Mouse (Mus musculus): ENCODE measurements around the gene Cdh22. TPM values are rescaled to one million over a fixed set of nuclear protein-coding genes. Genes with fewer than 3 reads are reported as not detected.

Gene Cdh22
- polyA plus RNA-seq (2016; fragmentation: Nextera tagmentation; extraction: Ambion mirVana): 0.91 and 1.1 TPM in 2 replicates

DNA sequence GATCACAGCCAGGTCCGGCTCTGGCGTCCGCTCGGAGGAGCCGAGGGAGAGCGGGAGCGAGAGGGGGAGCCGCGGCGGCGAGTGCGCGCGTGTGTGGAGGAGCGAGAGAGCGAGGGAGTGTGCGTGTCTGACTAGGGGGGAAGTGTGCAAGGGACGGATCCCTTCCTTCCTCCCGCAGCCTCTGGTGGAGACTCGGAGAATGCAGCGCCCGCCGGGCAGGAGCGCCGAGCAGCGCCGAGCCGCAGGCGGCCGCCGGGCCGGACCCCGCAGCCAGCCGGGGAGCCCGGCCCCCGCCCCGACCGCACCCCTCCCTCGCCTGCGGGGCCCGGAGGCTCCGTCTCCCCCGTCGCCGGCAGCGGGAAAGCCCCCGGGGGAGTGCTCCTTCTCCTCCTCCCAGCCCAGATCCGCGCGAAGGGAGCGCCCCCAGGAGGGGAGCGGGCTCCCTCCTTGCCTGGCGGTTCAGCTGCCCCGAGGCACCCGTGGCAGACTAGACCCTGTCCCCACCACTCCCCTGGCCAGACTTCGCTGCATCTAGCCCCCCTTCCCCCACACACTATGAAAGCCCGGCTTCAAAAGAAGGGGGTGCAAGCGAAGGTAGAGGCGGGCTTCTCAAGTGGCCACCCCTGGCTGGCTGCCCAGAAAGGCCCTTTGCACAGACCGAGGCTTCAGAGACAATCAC, at the start of gene Cdh22:
Gene Cdh22, minus strand, starts transcription at position 241 of the 679 bp plus-strand sequence.
- Histone ChIP-seq H3K27ac (replicated peaks) (peak within 1 kb of the TSS; percentile 76), H3K4me3 (peak within 1 kb of the TSS; percentile 67), H3K36me3 (replicated peaks) (no peaks in the 10 kb centered on the region), H3K9me3 (no peaks in the 10 kb centered on the region), H3K4me1 (peaks cover 47% of the 10 kb centered on the region), H3K27me3 (replicated peaks; ENCODE audit: low read depth, poor library complexity, severe bottlenecking) (peaks cover 100% of the 10 kb centered on the region)
- peak; percentile 83 for DNase-seq (ENCODE audit: low spot score)
- under 1% methylated on average over 55 of the region's 60 CpGs for WGBS

DNA sequence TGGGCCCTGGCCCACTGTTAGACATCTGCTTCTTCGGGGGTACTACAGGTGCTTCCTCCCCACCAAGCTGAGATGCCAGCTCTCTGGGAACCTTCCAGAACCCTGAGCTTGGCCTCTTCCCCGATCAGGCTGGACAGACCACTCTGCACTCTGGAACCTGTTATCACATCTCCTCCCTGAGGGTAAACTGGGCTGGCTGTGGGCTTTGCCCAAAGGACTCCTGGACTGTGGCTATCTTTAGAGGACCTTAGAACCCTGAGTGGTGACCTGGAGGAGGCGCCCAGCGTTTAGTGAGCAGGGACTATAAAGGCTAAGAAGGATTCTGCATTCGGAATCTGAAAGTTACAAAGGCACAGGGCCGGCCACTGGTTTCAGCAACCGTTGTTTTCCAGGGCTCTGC, 49.7 kb upstream of the Cdh22 start:
- Histone ChIP-seq H3K27ac (replicated peaks) (no peak overlapping the region), H3K4me1 (peaks cover 65% of the 10 kb centered on the region), H3K36me3 (replicated peaks) (peaks cover 37% of the 10 kb centered on the region), H3K4me3 (no peak overlapping the region), H3K9me3 (no peaks in the 10 kb centered on the region), H3K27me3 (replicated peaks; ENCODE audit: low read depth, poor library complexity, severe bottlenecking) (no peaks in the 10 kb centered on the region)
- DNase-seq (ENCODE audit: low spot score): no peak
- WGBS: 92% methylated on average over 7 of the region's 7 CpGs

DNA sequence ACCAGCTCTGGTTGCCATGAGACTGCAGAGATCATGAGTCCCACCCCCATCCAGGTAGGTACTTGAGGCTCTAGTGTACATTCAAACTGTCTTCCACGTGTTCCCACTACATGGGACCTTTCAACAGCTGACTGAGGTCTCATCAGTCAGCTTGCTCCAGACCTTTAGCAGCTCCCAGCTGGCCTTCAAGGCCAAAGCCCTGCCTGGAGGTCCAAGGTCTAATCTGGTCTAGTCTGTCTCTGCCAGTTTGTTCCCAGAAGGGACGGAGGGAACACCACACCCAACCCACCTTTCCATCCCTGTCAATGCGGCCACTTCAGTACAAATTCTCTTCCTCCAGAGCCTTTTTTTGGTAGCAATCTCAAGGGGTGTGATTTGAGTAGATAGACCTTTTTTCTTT, 49.0 kb upstream of the Cdh22 start:
- WGBS: 94% methylated on average over 3 of the region's 3 CpGs
- H3K4me1 ChIP-seq: peaks cover 67% of the 10 kb centered on the region
- no peak overlapping the region for H3K4me3 ChIP-seq
- H3K27ac ChIP-seq (replicated peaks): no peak overlapping the region
- no peak for DNase-seq (ENCODE audit: low spot score)
- H3K9me3 ChIP-seq: no peaks in the 10 kb centered on the region
- H3K36me3 ChIP-seq (replicated peaks): peaks cover 35% of the 10 kb centered on the region
- no peaks in the 10 kb centered on the region for H3K27me3 ChIP-seq (replicated peaks; ENCODE audit: low read depth, poor library complexity, severe bottlenecking)

DNA sequence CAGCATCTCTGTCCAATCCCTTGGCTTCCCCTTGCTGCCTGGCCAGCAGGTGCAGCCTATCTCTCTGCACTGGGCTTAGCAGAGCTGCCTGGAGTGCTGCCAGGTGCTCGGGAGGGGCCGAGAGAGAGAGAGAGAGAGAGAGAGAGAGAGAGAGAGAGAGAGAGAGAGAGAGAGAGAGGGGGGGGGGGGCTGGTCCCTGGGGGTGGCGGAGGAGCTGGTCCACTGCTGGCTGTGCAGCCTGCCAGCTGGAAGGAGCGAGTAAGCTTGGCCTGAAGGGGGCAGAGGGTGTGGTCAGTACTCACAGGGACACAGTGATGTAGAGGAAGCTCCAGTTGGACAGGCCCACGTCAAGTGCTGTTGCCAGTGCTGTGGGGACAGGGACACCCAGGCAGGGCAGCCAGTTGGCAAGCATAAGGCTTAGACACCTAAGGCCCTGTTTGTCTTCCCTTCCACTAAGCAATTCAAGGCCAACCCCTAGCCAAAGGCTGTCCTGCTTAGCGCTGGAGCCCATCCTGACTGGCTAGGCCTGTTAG, 47.2 kb upstream of the Cdh22 start:
- Histone ChIP-seq H3K4me1 (peaks cover 56% of the 10 kb centered on the region), H3K9me3 (no peaks in the 10 kb centered on the region), H3K36me3 (replicated peaks) (peaks cover 51% of the 10 kb centered on the region), H3K27me3 (replicated peaks; ENCODE audit: low read depth, poor library complexity, severe bottlenecking) (no peaks in the 10 kb centered on the region), H3K4me3 (no peak overlapping the region), H3K27ac (replicated peaks) (no peak overlapping the region)
- DNase-seq (ENCODE audit: low spot score): no peak
- WGBS: 65% methylated on average over 6 of the region's 6 CpGs

DNA sequence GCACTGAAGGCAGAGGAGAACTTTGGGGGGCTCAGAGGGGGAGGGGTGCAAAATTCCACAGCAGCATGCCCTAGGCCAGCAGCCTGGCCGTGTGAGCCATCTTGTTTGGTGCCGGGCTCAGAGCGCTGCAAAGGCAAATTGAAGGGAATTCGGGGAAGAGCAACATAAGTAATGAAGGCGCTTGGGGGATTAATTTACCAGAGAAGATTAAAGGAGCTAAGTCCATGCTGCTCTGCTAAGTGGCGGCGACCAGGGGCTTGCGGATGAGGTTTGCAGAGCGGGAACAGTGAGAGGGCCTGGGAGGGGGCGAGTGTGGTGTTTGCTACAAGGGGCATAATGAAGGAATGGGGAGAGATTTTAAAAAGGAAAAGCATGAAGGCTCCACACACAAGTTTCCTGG, 44.7 kb upstream of the Cdh22 start:
- no peaks in the 10 kb centered on the region for H3K9me3 ChIP-seq
- no peak overlapping the region for H3K4me3 ChIP-seq
- H3K4me1 ChIP-seq: peaks cover 65% of the 10 kb centered on the region
- 46% methylated on average over 10 of the region's 10 CpGs for WGBS
- DNase-seq (ENCODE audit: low spot score): no peak
- no peaks in the 10 kb centered on the region for H3K27me3 ChIP-seq (replicated peaks; ENCODE audit: low read depth, poor library complexity, severe bottlenecking)
- H3K36me3 ChIP-seq (replicated peaks): peaks cover 56% of the 10 kb centered on the region
- H3K27ac ChIP-seq (replicated peaks): no peak overlapping the region

DNA sequence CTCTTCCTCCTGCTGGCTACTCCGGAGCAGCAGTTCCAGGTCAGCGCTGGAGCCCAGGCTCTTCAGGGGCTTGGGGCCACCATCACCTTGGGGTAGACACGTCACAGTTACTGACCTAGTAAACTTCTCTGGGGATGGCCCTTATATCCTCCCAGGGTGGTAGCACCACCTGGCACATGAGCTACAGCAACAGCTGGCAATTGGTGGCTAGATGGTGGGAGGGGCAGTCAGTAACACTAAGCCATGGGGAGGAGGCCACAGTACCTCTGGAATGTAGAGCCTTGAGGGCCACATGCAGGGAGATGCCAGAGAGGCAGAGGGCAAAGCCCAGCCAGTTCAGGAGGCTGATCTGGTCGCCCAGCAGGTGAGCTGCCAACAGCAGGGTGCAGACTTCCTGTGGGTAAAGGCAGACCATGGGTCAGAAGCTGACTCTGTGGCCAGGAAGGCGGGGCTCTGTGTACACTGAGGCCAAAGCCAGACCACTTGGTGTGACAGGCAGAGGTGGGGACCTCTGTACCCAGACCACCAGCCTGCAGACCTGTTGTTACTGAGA, 42.6 kb upstream of the Cdh22 start:
- WGBS: 85% methylated on average over 5 of the region's 5 CpGs

DNA sequence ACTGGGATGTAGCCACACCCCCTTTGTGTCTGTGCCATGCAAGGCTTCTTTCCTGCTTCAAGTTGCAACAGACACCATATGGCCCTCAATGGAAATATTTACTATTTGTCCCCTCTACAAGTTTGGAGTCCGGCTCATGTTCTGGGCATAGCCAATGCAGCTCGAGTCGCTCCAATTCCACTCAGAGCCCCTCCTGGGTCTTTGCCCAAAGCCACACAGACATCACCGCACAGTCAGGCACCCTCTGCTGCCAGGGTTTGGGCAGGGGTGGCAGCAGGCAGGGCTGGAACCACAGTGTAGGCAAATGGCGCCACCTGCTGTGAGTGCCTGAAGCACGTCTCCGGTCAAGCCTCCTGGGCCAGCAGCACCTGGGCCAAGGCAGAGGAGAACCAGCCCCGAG, 41.2 kb upstream of the Cdh22 start:
- 33% methylated on average over 8 of the region's 8 CpGs for WGBS
- peak overlapping the region; percentile 59; the same call in 1 of the 2 replicates for H3K27ac ChIP-seq (replicated peaks)

More for the DNA sequence above, 42.6 kb upstream of the Cdh22 start:
- H3K27ac ChIP-seq (replicated peaks): no peak overlapping the region
- peaks cover 67% of the 10 kb centered on the region for H3K4me1 ChIP-seq
- no peaks in the 10 kb centered on the region for H3K9me3 ChIP-seq
- no peak overlapping the region for H3K4me3 ChIP-seq
- DNase-seq (ENCODE audit: low spot score): no peak
- peaks cover 8% of the 10 kb centered on the region; the same call in 1 of the 2 replicates for H3K27me3 ChIP-seq (replicated peaks; ENCODE audit: low read depth, poor library complexity, severe bottlenecking)
- H3K36me3 ChIP-seq (replicated peaks): peaks cover 44% of the 10 kb centered on the region

DNA sequence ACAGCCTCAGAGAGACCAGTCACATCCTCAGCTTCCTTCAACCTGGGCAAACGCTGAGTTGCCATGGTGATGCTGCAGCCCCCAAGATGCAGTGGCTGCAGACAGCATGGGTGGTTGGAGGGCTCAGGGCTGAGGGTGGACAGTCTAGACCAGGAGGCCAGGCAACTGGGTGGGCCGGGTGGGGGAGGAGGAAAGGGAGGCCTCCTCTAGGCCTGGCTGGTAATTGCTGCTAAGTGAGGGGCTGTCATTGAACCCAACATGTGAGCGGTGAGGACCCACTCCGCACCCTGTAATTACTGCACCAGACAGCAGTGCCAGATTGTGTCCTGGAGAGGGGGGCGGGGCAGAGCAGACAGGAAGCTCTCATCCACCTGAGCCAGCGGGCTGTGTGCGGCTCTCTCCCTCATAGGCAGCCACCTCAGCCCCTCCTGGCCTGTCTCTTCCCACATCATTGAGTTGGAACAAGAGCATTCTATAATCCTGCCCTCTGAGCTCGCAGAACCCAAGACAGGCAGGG, 40.5 kb upstream of the Cdh22 start:
- Histone ChIP-seq H3K4me1 (peaks cover 63% of the 10 kb centered on the region), H3K9me3 (no peaks in the 10 kb centered on the region), H3K27me3 (replicated peaks; ENCODE audit: low read depth, poor library complexity, severe bottlenecking) (peaks cover 22% of the 10 kb centered on the region), H3K36me3 (replicated peaks) (peaks cover 23% of the 10 kb centered on the region), H3K4me3 (0 out of 2 replicates have a peak overlapping the region, but pooled peaks have one; percentile 16), H3K27ac (replicated peaks) (peak overlapping the region; percentile 59)
- DNase-seq (ENCODE audit: low spot score): peak; percentile 65
- 31% methylated on average over 8 of the region's 8 CpGs for WGBS

More for the DNA sequence above, 41.2 kb upstream of the Cdh22 start:
- Histone ChIP-seq H3K4me3 (no peak overlapping the region), H3K9me3 (no peaks in the 10 kb centered on the region), H3K4me1 (peaks cover 61% of the 10 kb centered on the region), H3K27me3 (replicated peaks; ENCODE audit: low read depth, poor library complexity, severe bottlenecking) (peaks cover 22% of the 10 kb centered on the region), H3K36me3 (replicated peaks) (peaks cover 29% of the 10 kb centered on the region)
- DNase-seq (ENCODE audit: low spot score): peak; percentile 78

DNA sequence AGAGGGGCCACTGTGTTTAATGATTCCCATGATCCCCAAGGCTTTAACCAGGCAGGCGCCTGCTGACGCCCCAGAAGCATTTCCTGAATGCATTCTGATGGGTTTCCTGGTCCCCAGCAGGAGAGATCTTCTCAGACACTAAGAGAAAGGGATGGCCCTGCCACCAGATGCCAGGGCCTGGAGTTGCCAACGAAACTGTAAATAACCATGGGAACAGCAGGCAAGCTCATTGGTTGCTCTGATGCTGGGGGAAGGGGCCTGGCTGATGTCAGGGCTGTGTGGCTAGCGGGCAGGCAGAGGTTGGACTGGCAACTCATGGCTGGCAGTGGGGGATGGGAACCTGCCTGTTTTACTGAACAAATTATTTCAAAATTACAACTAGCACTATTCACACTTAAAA, 38.9 kb upstream of the Cdh22 start:
- H3K4me1 ChIP-seq: peaks cover 51% of the 10 kb centered on the region
- H3K9me3 ChIP-seq: no peaks in the 10 kb centered on the region
- H3K27me3 ChIP-seq (replicated peaks; ENCODE audit: low read depth, poor library complexity, severe bottlenecking): peaks cover 24% of the 10 kb centered on the region
- H3K36me3 ChIP-seq (replicated peaks): peaks cover 21% of the 10 kb centered on the region
- WGBS: 46% methylated on average over 4 of the region's 4 CpGs
- DNase-seq (ENCODE audit: low spot score): no peak
- no peak overlapping the region for H3K4me3 ChIP-seq
- H3K27ac ChIP-seq (replicated peaks): no peak overlapping the region

DNA sequence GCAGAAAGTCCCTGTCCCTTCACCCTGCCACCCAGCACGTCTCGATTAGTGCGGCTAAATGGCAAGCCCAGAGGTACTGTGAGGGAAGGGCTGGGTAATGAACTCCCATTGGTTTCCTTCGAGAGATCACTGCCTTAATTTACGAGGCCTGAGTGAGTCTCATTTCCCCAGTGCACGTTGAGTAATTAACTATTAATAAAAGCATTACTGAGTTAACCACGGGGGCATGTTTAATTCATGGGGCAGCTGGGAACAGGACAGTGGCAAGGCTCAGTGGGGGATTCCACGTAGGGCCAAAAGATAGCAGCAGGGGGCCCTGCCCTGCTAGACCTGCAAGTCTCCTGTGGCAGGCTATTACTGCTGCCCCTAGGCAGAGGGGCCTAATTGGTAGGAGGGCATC, 36.7 kb upstream of the Cdh22 start:
- H3K4me1 ChIP-seq: peaks cover 54% of the 10 kb centered on the region
- no peaks in the 10 kb centered on the region for H3K9me3 ChIP-seq
- peaks cover 40% of the 10 kb centered on the region for H3K27me3 ChIP-seq (replicated peaks; ENCODE audit: low read depth, poor library complexity, severe bottlenecking)
- no peak overlapping the region for H3K4me3 ChIP-seq
- WGBS: 21% methylated on average over 8 of the region's 8 CpGs
- H3K27ac ChIP-seq (replicated peaks): no peak overlapping the region
- no peak for DNase-seq (ENCODE audit: low spot score)
- no peaks in the 10 kb centered on the region for H3K36me3 ChIP-seq (replicated peaks)

DNA sequence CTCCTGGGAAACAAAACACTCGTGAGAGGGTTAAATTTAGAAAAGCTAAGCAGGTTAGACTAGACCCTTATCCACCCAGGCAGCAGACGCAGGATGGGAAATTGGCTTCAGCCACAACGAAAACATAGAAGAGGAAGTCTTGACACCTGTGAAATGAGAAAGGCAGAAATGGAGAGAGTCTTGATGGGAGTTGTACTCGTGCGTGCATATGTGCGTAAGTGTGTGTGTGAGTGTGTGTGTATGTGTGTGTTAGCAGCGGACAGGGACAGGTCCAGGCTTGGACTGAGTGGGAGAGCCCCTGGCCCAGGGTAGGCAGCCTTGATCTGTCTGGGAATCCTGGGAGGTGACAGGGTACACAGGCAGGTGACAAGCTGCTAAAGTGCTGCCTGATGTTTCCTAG, 36.2 kb upstream of the Cdh22 start:
- DNase-seq (ENCODE audit: low spot score): no peak
- H3K27me3 ChIP-seq (replicated peaks; ENCODE audit: low read depth, poor library complexity, severe bottlenecking): peaks cover 45% of the 10 kb centered on the region
- H3K4me3 ChIP-seq: no peak overlapping the region
- no peak overlapping the region for H3K27ac ChIP-seq (replicated peaks)
- H3K4me1 ChIP-seq: peaks cover 55% of the 10 kb centered on the region
- H3K9me3 ChIP-seq: no peaks in the 10 kb centered on the region
- H3K36me3 ChIP-seq (replicated peaks): no peaks in the 10 kb centered on the region
- WGBS: 64% methylated on average over 7 of the region's 7 CpGs

DNA sequence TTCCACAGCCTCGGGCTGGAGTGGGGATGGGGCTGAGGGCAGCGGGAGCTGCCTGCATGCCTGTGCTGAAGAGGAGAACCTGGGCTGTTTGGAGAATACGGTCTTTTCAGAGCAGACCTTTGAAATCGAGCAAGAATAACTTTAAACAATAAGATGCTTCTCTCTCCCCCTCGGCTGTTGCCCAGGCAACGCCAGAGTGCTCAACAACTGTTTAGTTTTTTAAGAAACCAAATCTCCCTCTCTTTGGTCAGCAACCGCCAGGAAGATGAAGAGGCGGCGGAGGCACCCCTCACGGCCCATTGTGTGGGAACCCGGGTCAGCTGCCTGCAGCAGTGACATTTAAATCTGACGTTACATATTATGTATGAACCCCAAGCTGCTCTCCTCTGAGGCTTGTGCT, 32.1 kb upstream of the Cdh22 start:
- DNase-seq (ENCODE audit: low spot score): no peak
- H3K4me1 ChIP-seq: peaks cover 48% of the 10 kb centered on the region
- no peaks in the 10 kb centered on the region for H3K36me3 ChIP-seq (replicated peaks)
- 6% methylated on average over 12 of the region's 12 CpGs for WGBS
- H3K9me3 ChIP-seq: no peaks in the 10 kb centered on the region
- H3K4me3 ChIP-seq: no peak overlapping the region
- H3K27ac ChIP-seq (replicated peaks): no peak overlapping the region
- peaks cover 56% of the 10 kb centered on the region for H3K27me3 ChIP-seq (replicated peaks; ENCODE audit: low read depth, poor library complexity, severe bottlenecking)

DNA sequence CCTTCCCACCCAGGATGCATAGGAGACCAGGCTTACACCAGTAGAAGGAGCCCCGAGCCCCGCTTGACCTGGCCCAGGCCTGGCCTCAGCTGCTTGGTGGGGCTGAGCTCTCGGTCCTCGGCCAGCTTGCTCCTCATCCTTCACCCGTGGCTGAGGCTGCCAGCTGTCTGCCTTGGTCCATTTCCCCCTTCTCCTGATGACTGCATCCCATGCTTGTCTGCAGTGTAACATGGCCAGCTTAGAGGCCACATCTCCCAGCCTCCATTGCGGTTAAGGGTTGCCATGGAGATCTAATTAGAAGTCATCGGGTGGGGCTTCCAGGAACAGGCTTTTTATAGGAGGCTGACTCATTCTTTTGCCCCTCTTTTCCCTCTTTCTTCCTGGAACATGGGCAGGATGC, 29.2 kb upstream of the Cdh22 start:
- WGBS: 75% methylated on average over 7 of the region's 7 CpGs
- Histone ChIP-seq H3K27ac (replicated peaks) (no peak overlapping the region), H3K27me3 (replicated peaks; ENCODE audit: low read depth, poor library complexity, severe bottlenecking) (peaks cover 72% of the 10 kb centered on the region), H3K4me3 (no peak overlapping the region), H3K4me1 (peaks cover 35% of the 10 kb centered on the region), H3K36me3 (replicated peaks) (no peaks in the 10 kb centered on the region), H3K9me3 (no peaks in the 10 kb centered on the region)
- no peak for DNase-seq (ENCODE audit: low spot score)

Measured in embryonic facial prominence, embryonic 10.5 days (tissue).